Mouse (Mus musculus) kidney, postnatal 25 days (tissue): ENCODE measurements at regions not wholly inside any gene's neighbourhood (a gene's known extent, or its start where the extent isn't known, plus 50 kb on each side); places are given as distances from the start of the nearest gene placed in this dataset.

ENCODE experiments used
- DNase-seq, 2 experiments: peaks; one replicate each; pipeline ENCODE4 v3.0.0; 2021; ENCODE audit warnings: mixed read lengths in 2 of 2

GRCm38 (mm10) chr2:173368899-173369298 is 92.6 kb upstream of the Pmepa1 start:
- no peak for DNase-seq

DNA sequence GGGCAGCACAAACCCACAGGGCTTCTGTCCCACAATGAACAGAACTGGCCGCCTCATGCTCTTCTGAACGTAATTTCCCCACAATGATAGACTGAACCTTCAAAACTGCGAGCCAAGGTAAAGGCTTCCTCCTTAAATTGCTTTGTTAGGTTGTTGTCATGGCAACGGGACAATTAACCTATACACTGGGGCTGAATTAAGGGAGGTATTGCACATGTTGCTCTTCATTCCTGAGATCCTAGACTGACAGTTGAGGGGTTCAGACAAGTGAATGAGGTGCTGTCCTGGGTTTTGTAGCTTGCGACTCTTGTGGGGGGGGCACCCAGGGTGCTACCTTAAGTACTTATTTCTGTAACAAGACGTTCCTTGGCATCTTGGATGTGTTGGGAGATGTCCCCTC is 100.6 kb upstream of the Pmepa1 start:
- no peak for DNase-seq

DNA sequence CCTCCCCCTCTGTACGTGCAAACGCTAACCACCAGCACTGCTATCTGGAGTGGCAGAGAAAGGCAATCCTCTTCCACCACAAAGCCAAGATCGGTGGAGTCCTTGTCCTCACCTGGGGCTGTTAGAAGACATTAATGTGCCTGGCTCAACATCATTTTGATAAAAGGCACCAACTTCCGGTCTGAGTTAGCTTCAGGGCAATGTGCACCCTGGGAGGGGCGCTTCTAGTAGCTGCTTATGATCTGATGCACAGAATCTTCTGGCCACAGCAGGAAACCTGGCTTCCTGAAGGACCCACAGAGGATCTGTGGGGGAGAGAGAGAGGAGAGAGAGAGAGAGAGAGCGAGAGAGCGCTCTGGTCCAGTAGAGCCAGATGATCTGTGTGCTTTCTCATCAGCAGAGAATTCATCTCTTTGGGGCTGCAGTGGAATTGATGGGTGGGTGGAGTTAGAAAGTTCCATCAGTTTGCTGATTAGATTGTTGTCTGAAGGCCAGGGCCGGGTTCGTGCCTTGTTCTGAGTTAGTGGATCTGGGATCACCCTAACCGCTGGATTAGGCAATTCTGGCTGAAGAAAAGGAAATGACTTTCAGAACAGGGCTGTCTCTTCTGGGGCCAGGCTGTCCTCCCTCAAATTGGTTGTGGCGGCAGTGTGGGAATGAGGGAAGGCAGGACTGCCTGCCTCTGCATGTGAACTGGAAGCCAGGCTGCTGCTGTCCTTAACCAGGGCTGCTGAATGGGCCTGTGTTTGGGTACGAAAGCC is 101.3 kb upstream of the Pmepa1 start:
- DNase-seq, result peak; percentile 43 to 52

GRCm38 (mm10) chr2:173379736-173380135 is 103.4 kb upstream of the Pmepa1 start:
- no peak for DNase-seq

- DNase-seq, result peak in 1 of 2 experiments; percentile 54
Observed at GRCm38 (mm10) chr2:173380341-173380761, 104.0 kb upstream of the Pmepa1 start.

DNA sequence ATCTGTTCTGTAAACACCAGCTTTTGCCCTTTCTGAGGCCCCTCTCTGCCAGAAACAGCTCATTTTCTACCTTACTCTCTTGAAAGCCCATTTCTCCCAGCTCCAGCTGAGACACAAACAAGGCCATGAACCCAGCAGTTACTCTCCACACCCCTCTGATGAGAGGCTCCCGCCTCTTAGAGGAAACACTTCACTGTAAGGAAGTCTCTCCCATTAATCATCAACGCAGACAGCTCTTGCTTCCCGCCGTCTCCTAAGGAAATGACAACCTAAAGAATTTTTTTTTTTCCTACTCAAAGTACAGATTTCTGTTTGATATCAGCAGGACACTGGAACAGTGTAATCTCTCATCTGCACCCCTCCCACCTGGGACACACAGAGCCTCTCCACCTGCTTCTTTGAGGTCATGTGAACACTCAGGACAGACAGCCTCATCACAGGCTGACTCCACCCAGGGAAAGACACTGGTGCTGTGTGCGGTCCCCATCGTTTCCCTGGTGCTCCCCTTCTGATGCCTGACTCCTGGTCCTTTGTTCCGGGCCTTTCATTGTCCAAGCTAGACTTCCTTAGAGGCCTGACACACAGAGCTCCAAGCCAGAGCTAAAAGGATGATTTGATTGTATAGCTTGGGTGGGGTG is 106.0 kb upstream of the Pmepa1 start:
- DNase-seq, result peak; percentile 51 to 62

- DNase-seq, result no peak
Observed at GRCm38 (mm10) chr2:173384935-173385586, 108.7 kb upstream of the Pmepa1 start.

GRCm38 (mm10) chr2:173385722-173386141 is 109.4 kb upstream of the Pmepa1 start:
- DNase-seq, result peak in 1 of 2 experiments; percentile 28

GRCm38 (mm10) chr2:173388140-173388539 is 111.8 kb upstream of the Pmepa1 start:
- DNase-seq, result no peak

DNA sequence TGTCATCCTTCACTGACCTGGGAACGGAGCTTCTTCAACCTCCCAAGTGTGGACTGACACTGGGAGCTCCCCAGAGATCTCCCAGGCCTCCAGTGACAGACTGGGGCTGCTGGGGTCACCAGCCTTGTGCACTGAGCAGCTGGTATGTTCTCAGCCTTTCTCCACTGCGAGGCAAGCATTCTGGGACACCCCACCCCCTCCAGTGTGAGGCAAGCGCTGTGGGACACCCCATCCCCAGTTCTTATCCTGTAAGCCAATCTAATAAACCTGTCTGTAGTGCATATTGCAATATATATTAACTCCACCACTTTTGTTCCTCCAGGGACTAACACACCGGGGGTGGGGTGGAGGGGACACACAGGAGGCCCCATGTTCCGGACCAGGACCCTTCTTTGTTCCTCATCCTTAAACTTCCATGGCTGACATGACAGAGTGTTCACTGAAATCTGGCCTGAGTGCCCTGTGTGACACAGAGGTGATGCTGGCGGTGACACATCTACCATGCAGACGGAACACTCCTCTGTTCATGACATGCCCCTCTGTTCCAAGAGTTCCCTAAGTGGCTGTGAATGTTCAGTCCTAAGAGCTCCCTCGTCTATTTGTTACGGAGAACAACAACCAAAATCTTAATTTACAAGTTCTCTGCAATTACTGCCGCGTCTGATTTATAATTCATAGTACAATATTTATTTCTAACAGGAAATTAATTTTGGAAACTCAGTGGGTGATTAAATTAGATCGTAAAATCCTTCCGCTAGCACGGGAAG is 116.4 kb upstream of the Pmepa1 start:
- DNase-seq, result peak; percentile 50 to 77

- DNase-seq, result no peak
Observed at GRCm38 (mm10) chr2:173393324-173393592, 116.9 kb upstream of the Pmepa1 start.

GRCm38 (mm10) chr2:173395526-173395925 is 119.2 kb upstream of the Pmepa1 start:
- no peak for DNase-seq

GRCm38 (mm10) chr2:173397846-173398331 is 121.6 kb upstream of the Pmepa1 start:
- no peak for DNase-seq

DNA sequence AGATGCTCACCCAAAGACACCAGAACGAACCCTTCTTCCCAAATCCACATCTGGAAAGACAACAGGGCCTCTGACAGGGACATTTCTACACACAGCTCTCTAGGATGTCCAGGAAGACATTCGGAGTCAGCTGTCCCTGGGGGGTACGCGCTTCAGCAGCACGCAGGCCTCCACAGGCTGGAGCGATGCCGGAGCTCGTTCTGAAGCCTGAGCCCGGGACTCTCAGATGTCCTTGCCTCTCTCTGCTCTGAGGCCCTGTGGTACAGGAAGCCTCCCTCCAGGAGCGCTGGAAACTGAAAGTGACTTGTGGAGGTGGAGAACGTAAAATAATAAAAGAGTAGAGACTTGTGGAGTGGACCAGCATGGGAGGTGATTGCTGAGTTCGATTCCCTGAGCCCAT is 116.8 kb upstream of the 1700021F07Rik start:
- DNase-seq, result no peak

DNA sequence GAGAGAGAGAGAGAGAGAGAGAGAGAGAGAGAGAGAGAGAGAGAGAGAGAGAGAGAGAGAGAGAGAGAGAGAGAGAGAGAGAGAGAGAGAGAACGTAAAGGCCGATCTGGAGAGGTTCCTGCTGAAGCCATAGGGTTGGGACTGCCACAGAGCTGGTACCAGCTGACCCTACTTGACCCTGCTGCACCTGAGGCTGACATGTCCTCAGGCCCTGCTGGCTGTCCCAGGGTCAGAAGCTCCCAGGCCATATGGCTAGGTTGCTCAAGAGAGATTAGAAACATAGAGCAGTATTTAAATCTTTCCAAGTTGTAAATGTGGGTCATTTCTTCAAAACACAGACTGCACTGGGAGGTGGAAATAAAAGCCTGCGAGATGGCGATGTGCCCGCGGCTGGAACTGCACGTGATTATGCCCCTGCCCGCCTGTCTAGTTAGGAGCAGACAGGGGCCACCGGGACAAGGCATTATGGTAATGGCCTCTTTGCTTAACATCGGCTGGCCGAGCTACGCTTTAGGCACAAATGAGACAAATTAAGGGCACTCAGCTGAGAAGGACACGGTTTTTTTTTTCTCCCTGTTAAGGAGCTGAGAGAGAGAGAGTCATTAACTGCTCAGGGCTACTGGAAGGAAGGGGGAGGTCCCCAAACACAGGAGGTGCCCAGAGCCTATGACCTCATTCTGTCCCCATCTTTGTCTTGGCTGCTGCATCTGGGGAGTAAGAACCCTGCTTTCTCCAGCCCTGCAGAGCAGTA is 115.9 kb upstream of the 1700021F07Rik start:
- DNase-seq, result peak; percentile 65 to 84

DNA sequence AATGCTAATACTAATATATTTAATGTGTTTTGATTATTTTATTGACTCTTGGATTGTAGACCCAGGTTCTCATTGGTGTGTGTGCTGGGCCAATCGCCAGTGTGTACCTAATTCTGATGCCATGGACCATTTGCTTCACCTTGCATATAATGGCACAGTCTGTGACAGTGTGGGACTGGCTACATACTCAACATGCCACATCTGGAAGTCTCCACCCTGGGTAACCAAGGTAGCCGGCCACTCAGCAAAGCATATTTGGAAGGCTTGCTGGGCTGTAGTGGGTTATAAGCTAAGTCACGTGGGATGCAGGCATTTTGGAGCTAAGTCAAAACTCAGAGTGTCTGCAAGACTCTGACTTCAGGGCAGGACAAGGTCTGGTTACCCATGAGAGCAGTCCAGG is 115.3 kb upstream of the 1700021F07Rik start:
- no peak for DNase-seq

DNA sequence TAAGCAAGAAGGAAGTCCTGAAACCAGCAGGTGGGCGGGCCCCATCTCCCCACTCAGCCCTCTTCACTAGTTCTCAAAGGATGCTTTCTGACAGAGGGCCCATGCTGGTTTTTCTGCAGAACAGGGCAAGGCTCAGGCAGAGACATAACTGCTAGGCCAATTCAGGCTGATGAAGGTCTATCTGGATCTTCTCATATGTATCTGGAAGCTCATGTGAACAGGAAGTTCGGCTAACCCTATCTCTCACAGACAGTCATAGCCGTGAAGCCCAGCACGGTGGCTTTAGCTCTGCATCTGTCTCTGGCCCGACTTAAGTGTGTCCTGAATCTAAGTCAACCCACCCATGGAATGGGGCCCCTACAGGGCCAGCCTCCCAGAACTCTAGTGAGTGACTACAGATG is 113.7 kb upstream of the 1700021F07Rik start:
- no peak for DNase-seq

- no peak for DNase-seq
Observed at GRCm38 (mm10) chr2:173409433-173409832, 113.0 kb upstream of the 1700021F07Rik start.

GRCm38 (mm10) chr2:173413906-173414656 is 108.3 kb upstream of the 1700021F07Rik start:
- peak; percentile 69 to 87 for DNase-seq

GRCm38 (mm10) chr2:173415429-173415828 is 107.0 kb upstream of the 1700021F07Rik start:
- no peak for DNase-seq

GRCm38 (mm10) chr2:173416921-173417320 is 105.5 kb upstream of the 1700021F07Rik start:
- peak in 1 of 2 experiments; percentile 23 for DNase-seq

GRCm38 (mm10) chr2:173418951-173419350 is 103.4 kb upstream of the 1700021F07Rik start:
- no peak for DNase-seq
